Mouse (Mus musculus): ENCODE results near the gene Cdh13. TPM values are rescaled to one million over a fixed set of nuclear protein-coding genes. Genes with fewer than 3 reads are reported as not detected.

Cdh13 gene
- polyA plus RNA-seq, 1 experiment from 2014 or later: 5.6 TPM

GRCm38 (mm10) chr8:118249923-118250322, 33.6 kb upstream of the Cdh13 start:
- Histone ChIP-seq H3K9me3 (ENCODE audit: control insufficient read depth) (no peaks in the 10 kb centered on the region), H3K4me2 (replicated peaks; ENCODE audit: low read depth) (no peak overlapping the region), H3K4me3 (ENCODE audit: low read depth, low read length) (no peak overlapping the region), H3K4me1 (replicated peaks; ENCODE audit: control insufficient read depth, insufficient read depth, low read length) (no peaks in the 10 kb centered on the region), H3K9ac (ENCODE audit: low read depth, low read length) (no peak overlapping the region), H3K36me3 (ENCODE audit: control insufficient read depth, insufficient read depth) (no peaks in the 10 kb centered on the region), H3K27ac (ENCODE audit: low read depth, low read length) (no peak overlapping the region), H3K27me3 (replicated peaks; ENCODE audit: control insufficient read depth, insufficient read depth, low read length) (no peaks in the 10 kb centered on the region)
- 82% methylated on average over 7 of the region's 7 CpGs for WGBS
- TF ChIP-seq CTCF (IDR thresholded peaks at IDR 0.05; ENCODE audit: low read depth): no peak
- ATAC-seq: no peak

GRCm38 (mm10) chr8:118263117-118263516, 20.4 kb upstream of the Cdh13 start:
- no peaks in the 10 kb centered on the region for H3K36me3 ChIP-seq (ENCODE audit: control insufficient read depth, insufficient read depth)
- WGBS: 49% methylated on average over 4 of the region's 4 CpGs
- no peak for ATAC-seq
- H3K4me3 ChIP-seq (ENCODE audit: low read depth, low read length): no peak overlapping the region
- no peaks in the 10 kb centered on the region for H3K27me3 ChIP-seq (replicated peaks; ENCODE audit: control insufficient read depth, insufficient read depth, low read length)
- TF ChIP-seq CTCF (IDR thresholded peaks at IDR 0.05; ENCODE audit: low read depth): no peak
- H3K4me1 ChIP-seq (replicated peaks; ENCODE audit: control insufficient read depth, insufficient read depth, low read length): no peaks in the 10 kb centered on the region
- H3K4me2 ChIP-seq (replicated peaks; ENCODE audit: low read depth): no peak overlapping the region
- H3K9me3 ChIP-seq (ENCODE audit: control insufficient read depth): no peaks in the 10 kb centered on the region
- no peak overlapping the region for H3K9ac ChIP-seq (ENCODE audit: low read depth, low read length)
- no peak overlapping the region for H3K27ac ChIP-seq (ENCODE audit: low read depth, low read length)

- Histone ChIP-seq H3K4me2 (replicated peaks; ENCODE audit: low read depth) (no peak overlapping the region), H3K4me3 (ENCODE audit: low read depth, low read length) (no peak overlapping the region), H3K27me3 (replicated peaks; ENCODE audit: control insufficient read depth, insufficient read depth, low read length) (no peaks in the 10 kb centered on the region), H3K27ac (ENCODE audit: low read depth, low read length) (no peak overlapping the region), H3K9me3 (ENCODE audit: control insufficient read depth) (no peaks in the 10 kb centered on the region), H3K4me1 (replicated peaks; ENCODE audit: control insufficient read depth, insufficient read depth, low read length) (no peaks in the 10 kb centered on the region), H3K36me3 (ENCODE audit: control insufficient read depth, insufficient read depth) (no peaks in the 10 kb centered on the region), H3K9ac (ENCODE audit: low read depth, low read length) (no peak overlapping the region)
- no peak for TF ChIP-seq CTCF (IDR thresholded peaks at IDR 0.05; ENCODE audit: low read depth)
- 41% methylated on average over 7 of the region's 7 CpGs for WGBS
- no peak for ATAC-seq
Observed at GRCm38 (mm10) chr8:118270751-118271402, 12.7 kb upstream of the Cdh13 start.

GRCm38 (mm10) chr8:118272493-118272892, 11.0 kb upstream of the Cdh13 start:
- Histone ChIP-seq H3K9me3 (ENCODE audit: control insufficient read depth) (no peaks in the 10 kb centered on the region), H3K4me3 (ENCODE audit: low read depth, low read length) (no peak overlapping the region), H3K4me1 (replicated peaks; ENCODE audit: control insufficient read depth, insufficient read depth, low read length) (no peaks in the 10 kb centered on the region), H3K27ac (ENCODE audit: low read depth, low read length) (no peak overlapping the region), H3K4me2 (replicated peaks; ENCODE audit: low read depth) (no peak overlapping the region), H3K9ac (ENCODE audit: low read depth, low read length) (no peak overlapping the region), H3K27me3 (replicated peaks; ENCODE audit: control insufficient read depth, insufficient read depth, low read length) (no peaks in the 10 kb centered on the region), H3K36me3 (ENCODE audit: control insufficient read depth, insufficient read depth) (no peaks in the 10 kb centered on the region)
- WGBS: 87% methylated on average over 1 of the region's 1 CpGs
- TF ChIP-seq CTCF (IDR thresholded peaks at IDR 0.05; ENCODE audit: low read depth): no peak
- ATAC-seq: no peak

- H3K36me3 ChIP-seq (ENCODE audit: control insufficient read depth, insufficient read depth): no peaks in the 10 kb centered on the region
- no peak overlapping the region for H3K9ac ChIP-seq (ENCODE audit: low read depth, low read length)
- TF ChIP-seq CTCF (IDR thresholded peaks at IDR 0.05; ENCODE audit: low read depth): no peak
- no peak overlapping the region for H3K4me2 ChIP-seq (replicated peaks; ENCODE audit: low read depth)
- H3K9me3 ChIP-seq (ENCODE audit: control insufficient read depth): no peaks in the 10 kb centered on the region
- no peak overlapping the region for H3K27ac ChIP-seq (ENCODE audit: low read depth, low read length)
- WGBS: 82% methylated on average over 9 of the region's 9 CpGs
- H3K4me1 ChIP-seq (replicated peaks; ENCODE audit: control insufficient read depth, insufficient read depth, low read length): no peaks in the 10 kb centered on the region
- no peak for ATAC-seq
- H3K4me3 ChIP-seq (ENCODE audit: low read depth, low read length): no peak overlapping the region
- H3K27me3 ChIP-seq (replicated peaks; ENCODE audit: control insufficient read depth, insufficient read depth, low read length): no peaks in the 10 kb centered on the region
Observed at GRCm38 (mm10) chr8:118274243-118274642, 9.3 kb upstream of the Cdh13 start.

- 9% methylated on average over 4 of the region's 4 CpGs for WGBS
- TF ChIP-seq CTCF (IDR thresholded peaks at IDR 0.05; ENCODE audit: low read depth): peak; percentile 86
- no peaks in the 10 kb centered on the region for H3K36me3 ChIP-seq (ENCODE audit: control insufficient read depth, insufficient read depth)
Observed at GRCm38 (mm10) chr8:118274688-118275087, 8.8 kb upstream of the Cdh13 start.

More at GRCm38 (mm10) chr8:118274688-118275087, 8.8 kb upstream of the Cdh13 start:
- H3K27ac ChIP-seq (ENCODE audit: low read depth, low read length): no peak overlapping the region
- no peaks in the 10 kb centered on the region for H3K4me1 ChIP-seq (replicated peaks; ENCODE audit: control insufficient read depth, insufficient read depth, low read length)
- no peaks in the 10 kb centered on the region for H3K27me3 ChIP-seq (replicated peaks; ENCODE audit: control insufficient read depth, insufficient read depth, low read length)
- no peaks in the 10 kb centered on the region for H3K9me3 ChIP-seq (ENCODE audit: control insufficient read depth)
- H3K4me3 ChIP-seq (ENCODE audit: low read depth, low read length): no peak overlapping the region
- ATAC-seq: no peak
- no peak overlapping the region for H3K4me2 ChIP-seq (replicated peaks; ENCODE audit: low read depth)
- H3K9ac ChIP-seq (ENCODE audit: low read depth, low read length): no peak overlapping the region
